Mouse (Mus musculus): ENCODE data around the gene Epn2. TPM values are rescaled to one million over a fixed set of nuclear protein-coding genes. Genes with fewer than 3 reads are reported as not detected.

The Epn2 gene
- total and polyA plus RNA-seq, 2 experiments from 2014 or later: 68.9 to 77.3 TPM

DNA sequence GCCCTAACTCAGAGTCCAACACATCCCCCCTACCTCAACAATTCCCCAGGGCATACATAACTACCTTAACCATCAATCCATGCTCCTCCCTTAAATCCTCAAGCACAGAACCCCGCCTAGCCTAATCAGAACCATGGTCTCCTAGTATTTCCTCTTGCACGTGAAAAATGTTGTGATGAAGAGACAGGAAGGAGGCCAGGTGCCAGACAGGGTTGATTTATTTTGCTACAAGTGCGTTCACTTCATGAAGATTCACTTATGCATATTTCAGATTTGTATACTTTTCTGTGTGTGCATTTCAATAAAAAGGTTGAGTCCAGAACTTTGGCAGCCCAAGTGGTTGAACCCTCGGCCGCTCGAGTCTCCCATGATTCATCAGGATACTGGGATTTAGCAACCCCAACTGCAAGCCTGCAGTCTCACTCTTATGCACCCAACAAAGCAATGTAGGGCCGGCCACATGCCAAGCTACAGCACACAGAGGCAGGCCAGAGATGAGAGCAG is 443 bp upstream of the Epn2 start:
- Histone ChIP-seq H3K27me3 (ENCODE audit: insufficient read depth, low read length) (no peaks in the 10 kb centered on the region), H3K4me1 (ENCODE audit: insufficient read depth) (peaks cover 14% of the 10 kb centered on the region; the same call in 1 of the 2 replicates), H3K4me3 (ENCODE audit: low read depth, low read length) (peak overlapping the region; percentile 57), H3K9ac (peak overlapping the region; percentile 75; the same call in 1 of the 2 replicates), H3K36me3 (ENCODE audit: insufficient read depth) (no peaks in the 10 kb centered on the region), H3K27ac (ENCODE audit: low read depth, low read length) (0 out of 2 replicates have a peak overlapping the region, but pooled peaks have one; percentile 88), H3K4me2 (ENCODE audit: low read depth) (peak overlapping the region; percentile 69; the same call in 1 of the 2 replicates), H3K9me3 (ENCODE audit: low read length) (no peaks in the 10 kb centered on the region)
- 88% methylated on average over 7 of the region's 7 CpGs for WGBS
- DNase-seq (no peak), ATAC-seq (no peak; the same call in 1 of the 2 replicates)
- TF ChIP-seq CTCF (IDR thresholded peaks at IDR 0.05; ENCODE audit: low read depth): no peak

DNA sequence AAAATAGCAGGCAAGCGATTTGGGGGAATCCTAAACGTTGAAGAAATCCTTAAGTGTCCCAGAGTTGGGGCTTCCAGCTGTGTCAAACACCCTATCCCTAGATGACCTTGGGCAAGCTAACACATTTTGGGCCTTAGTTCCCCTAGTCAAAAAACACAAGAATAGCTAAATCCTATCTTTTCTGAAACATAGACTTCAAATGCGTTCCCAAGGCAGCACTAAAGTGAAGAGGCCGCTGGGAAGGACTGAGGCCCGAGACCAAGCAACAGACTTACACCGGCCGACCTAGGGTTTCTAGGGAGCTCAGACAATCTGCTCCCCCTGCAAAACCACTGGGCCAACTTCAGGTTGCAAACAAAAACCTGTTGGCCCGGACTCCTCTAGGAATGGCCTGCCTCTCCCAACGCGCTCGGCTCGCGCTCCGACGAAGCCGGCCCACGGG is 925 bp downstream of the Epn2 start:
- peak overlapping the region; percentile 88 for H3K27ac ChIP-seq (ENCODE audit: low read depth, low read length)
- peak overlapping the region; percentile 69 for H3K4me2 ChIP-seq (ENCODE audit: low read depth)
- peak overlapping the region; percentile 57 for H3K4me3 ChIP-seq (ENCODE audit: low read depth, low read length)
- H3K27me3 ChIP-seq (ENCODE audit: insufficient read depth, low read length): no peaks in the 10 kb centered on the region
- DNase-seq (peak; percentile 25), ATAC-seq (no peak; the same call in 1 of the 2 replicates)
- peak overlapping the region; percentile 75 for H3K9ac ChIP-seq
- TF ChIP-seq CTCF (IDR thresholded peaks at IDR 0.05; ENCODE audit: low read depth): no peak
- no peaks in the 10 kb centered on the region for H3K9me3 ChIP-seq (ENCODE audit: low read length)
- peaks cover 14% of the 10 kb centered on the region; the same call in 1 of the 2 replicates for H3K4me1 ChIP-seq (ENCODE audit: insufficient read depth)
- WGBS: under 1% methylated on average over 17 of the region's 17 CpGs
- no peaks in the 10 kb centered on the region for H3K36me3 ChIP-seq (ENCODE audit: insufficient read depth)

DNA sequence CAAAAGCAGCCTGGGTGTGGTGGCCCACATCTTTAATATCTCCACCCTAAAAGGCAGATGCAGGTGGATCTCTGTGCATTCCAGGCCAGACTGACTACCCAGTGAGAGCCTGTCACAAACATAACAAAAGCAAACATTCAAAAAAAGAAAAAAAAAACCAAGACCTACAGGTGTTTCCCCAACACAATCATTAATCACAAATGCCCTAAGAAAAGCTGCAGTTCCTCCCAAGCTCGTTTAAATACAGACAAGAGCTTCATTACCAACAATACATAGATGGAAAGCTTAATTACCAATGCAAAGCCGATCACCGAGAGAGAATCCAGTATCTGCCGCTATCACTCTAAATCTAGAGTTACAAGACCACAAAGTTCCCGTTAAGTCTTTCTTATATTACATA is 1.5 kb downstream of the Epn2 start:
- Histone ChIP-seq H3K36me3 (ENCODE audit: insufficient read depth) (no peaks in the 10 kb centered on the region), H3K4me1 (ENCODE audit: insufficient read depth) (peaks cover 14% of the 10 kb centered on the region; the same call in 1 of the 2 replicates), H3K27me3 (ENCODE audit: insufficient read depth, low read length) (no peaks in the 10 kb centered on the region), H3K4me2 (ENCODE audit: low read depth) (peak overlapping the region; percentile 69), H3K9me3 (ENCODE audit: low read length) (no peaks in the 10 kb centered on the region), H3K4me3 (ENCODE audit: low read depth, low read length) (peak overlapping the region; percentile 57), H3K27ac (ENCODE audit: low read depth, low read length) (no peak overlapping the region), H3K9ac (peak overlapping the region; percentile 75)
- TF ChIP-seq CTCF (IDR thresholded peaks at IDR 0.05; ENCODE audit: low read depth): no peak
- 3% methylated on average over 5 of the region's 5 CpGs for WGBS
- no peak for ATAC-seq
- DNase-seq: no peak

DNA sequence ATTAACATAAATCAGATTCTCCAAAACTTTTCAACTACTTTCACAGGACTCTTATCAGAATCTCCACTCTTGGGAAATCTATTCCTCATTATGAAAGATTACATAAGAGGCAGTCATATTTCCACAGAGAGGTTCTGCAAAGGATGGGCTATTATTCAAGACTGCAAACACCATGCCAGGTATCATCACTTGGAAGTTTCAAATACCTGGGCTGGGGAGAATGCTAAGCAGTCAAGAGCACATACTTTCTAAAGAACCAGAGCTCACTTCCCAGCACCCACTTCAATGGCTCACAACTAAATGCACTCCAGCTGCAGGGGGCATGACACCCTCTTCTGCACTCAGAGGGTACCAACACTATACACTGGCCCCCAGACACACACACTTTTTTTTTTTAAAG is 2.1 kb downstream of the Epn2 start:
- H3K36me3 ChIP-seq (ENCODE audit: insufficient read depth): no peaks in the 10 kb centered on the region
- H3K4me2 ChIP-seq (ENCODE audit: low read depth): peak overlapping the region; percentile 69
- DNase-seq (no peak), ATAC-seq (no peak)
- H3K9me3 ChIP-seq (ENCODE audit: low read length): no peaks in the 10 kb centered on the region
- no peak overlapping the region for H3K27ac ChIP-seq (ENCODE audit: low read depth, low read length)
- H3K27me3 ChIP-seq (ENCODE audit: insufficient read depth, low read length): no peaks in the 10 kb centered on the region
- TF ChIP-seq CTCF (IDR thresholded peaks at IDR 0.05; ENCODE audit: low read depth): no peak
- peaks cover 14% of the 10 kb centered on the region; the same call in 1 of the 2 replicates for H3K4me1 ChIP-seq (ENCODE audit: insufficient read depth)
- no peak overlapping the region for H3K9ac ChIP-seq
- H3K4me3 ChIP-seq (ENCODE audit: low read depth, low read length): no peak overlapping the region

DNA sequence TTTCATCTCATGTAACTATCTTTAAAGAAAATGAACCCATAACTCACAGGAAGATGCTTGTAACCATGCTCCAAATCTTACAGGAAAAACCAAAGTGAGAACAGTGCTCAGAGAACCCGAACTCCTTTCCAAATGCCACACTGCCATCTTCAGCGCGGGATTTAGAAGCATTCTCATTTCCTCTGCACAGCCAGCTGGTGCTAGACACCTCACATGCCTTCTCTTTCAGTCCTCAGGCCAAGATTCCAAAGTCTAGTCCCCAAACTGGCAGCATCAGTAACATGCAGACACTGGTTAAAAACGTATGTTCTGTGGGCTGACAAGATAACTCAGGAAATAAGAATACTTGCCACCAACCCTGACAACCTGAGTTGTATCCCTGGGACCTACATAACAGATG is 6.2 kb downstream of the Epn2 start:
- H3K36me3 ChIP-seq (ENCODE audit: insufficient read depth): no peaks in the 10 kb centered on the region
- DNase-seq: peak; percentile 21
- 0 out of 2 replicates have a peak, but pooled peaks have one; percentile 12 for TF ChIP-seq CTCF (IDR thresholded peaks at IDR 0.05; ENCODE audit: low read depth)
- H3K4me2 ChIP-seq (ENCODE audit: low read depth): no peak overlapping the region
- WGBS: 58% methylated on average over 4 of the region's 4 CpGs
- no peak for ATAC-seq
- H3K4me1 ChIP-seq (ENCODE audit: insufficient read depth): peaks cover 18% of the 10 kb centered on the region; the same call in 1 of the 2 replicates
- no peak overlapping the region for H3K4me3 ChIP-seq (ENCODE audit: low read depth, low read length)
- no peak overlapping the region for H3K27ac ChIP-seq (ENCODE audit: low read depth, low read length)
- no peaks in the 10 kb centered on the region for H3K27me3 ChIP-seq (ENCODE audit: insufficient read depth, low read length)
- H3K9me3 ChIP-seq (ENCODE audit: low read length): no peaks in the 10 kb centered on the region
- H3K9ac ChIP-seq: no peak overlapping the region

DNA sequence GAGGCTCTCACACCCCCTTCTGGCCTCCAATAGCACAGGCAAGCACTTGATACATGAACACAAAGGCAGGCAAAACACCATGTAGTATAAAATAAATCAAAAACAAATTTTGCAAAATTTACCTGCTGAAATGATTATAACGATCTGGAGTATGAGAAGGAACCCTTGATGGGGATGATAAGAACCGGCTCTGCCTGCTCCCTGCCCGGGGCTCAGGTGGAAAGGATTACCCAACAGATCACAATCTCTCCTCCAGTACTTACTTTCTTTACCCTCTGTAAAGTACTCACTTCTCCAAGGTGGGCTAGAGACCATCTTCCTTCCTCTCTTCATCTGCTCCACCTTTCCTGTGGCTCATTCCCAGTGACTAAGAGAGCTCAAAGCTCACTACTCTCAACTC is 8.3 kb downstream of the Epn2 start:
- H3K4me2 ChIP-seq (ENCODE audit: low read depth): no peak overlapping the region
- H3K36me3 ChIP-seq (ENCODE audit: insufficient read depth): no peaks in the 10 kb centered on the region
- DNase-seq: no peak
- ATAC-seq: no peak
- H3K9me3 ChIP-seq (ENCODE audit: low read length): no peaks in the 10 kb centered on the region
- no peak for TF ChIP-seq CTCF (IDR thresholded peaks at IDR 0.05; ENCODE audit: low read depth)
- 97% methylated on average over 3 of the region's 3 CpGs for WGBS
- H3K27ac ChIP-seq (ENCODE audit: low read depth, low read length): no peak overlapping the region
- 0 out of 2 replicates have a peak, but pooled peaks cover 4% of the 10 kb centered on the region for H3K4me1 ChIP-seq (ENCODE audit: insufficient read depth)
- no peak overlapping the region for H3K9ac ChIP-seq
- H3K27me3 ChIP-seq (ENCODE audit: insufficient read depth, low read length): no peaks in the 10 kb centered on the region
- H3K4me3 ChIP-seq (ENCODE audit: low read depth, low read length): no peak overlapping the region

DNA sequence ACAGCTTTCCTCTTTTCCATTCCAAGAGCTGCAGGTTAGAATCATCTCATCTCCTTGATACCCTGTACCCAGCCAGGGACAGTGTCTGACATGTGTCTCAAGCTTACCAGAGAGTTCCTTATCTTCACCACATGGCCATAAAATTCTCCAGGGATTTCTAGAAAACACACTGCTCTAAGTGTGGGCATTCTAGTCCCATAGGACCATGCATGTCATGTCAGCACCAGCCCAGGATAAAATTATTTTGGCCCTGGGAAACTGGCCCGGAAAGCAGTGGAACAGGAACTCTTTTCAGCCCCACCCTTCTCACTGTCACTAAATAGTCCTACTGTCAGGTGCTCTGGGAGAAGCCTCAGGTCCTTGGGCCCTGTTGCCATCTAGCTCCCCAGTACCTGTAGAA is 9.8 kb downstream of the Epn2 start:
- no peak for TF ChIP-seq CTCF (IDR thresholded peaks at IDR 0.05; ENCODE audit: low read depth)
- Histone ChIP-seq H3K4me3 (ENCODE audit: low read depth, low read length) (no peak overlapping the region), H3K27ac (ENCODE audit: low read depth, low read length) (no peak overlapping the region), H3K4me1 (ENCODE audit: insufficient read depth) (0 out of 2 replicates have a peak, but pooled peaks cover 4% of the 10 kb centered on the region), H3K4me2 (ENCODE audit: low read depth) (no peak overlapping the region), H3K27me3 (ENCODE audit: insufficient read depth, low read length) (no peaks in the 10 kb centered on the region), H3K9ac (no peak overlapping the region), H3K36me3 (ENCODE audit: insufficient read depth) (no peaks in the 10 kb centered on the region), H3K9me3 (ENCODE audit: low read length) (no peaks in the 10 kb centered on the region)
- DNase-seq: no peak
- WGBS: 94% methylated on average over 1 of the region's 1 CpGs
- ATAC-seq: no peak
